Mouse (Mus musculus): ENCODE measurements around the gene Epha3. TPM values are rescaled to one million over a fixed set of nuclear protein-coding genes. Genes with fewer than 3 reads are reported as not detected.

Epha3 gene
- polyA plus RNA-seq, 1 experiment from 2014 or later, result 76.8 TPM

DNA sequence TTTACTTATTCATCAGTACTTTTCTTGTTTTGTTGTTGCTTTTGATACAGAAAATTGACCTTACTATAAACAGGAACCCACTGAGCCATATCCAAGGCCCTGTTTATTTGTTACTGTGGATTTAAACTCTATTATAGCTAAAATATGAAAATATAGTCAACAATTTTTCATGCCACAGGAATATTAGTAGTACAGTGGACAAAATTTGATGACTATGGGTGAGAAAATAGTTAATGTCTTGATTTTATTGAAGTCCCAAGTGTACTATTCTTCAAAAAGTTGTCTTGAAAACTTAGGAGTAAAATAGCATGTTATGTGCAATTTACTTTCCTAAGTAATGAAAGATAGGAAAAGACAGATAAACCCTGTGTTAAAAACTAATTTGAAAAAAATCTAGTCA is 217.4 kb downstream of the Epha3 start:
- Histone ChIP-seq H3K4me1 (replicated peaks; ENCODE audit: control insufficient read depth, insufficient read depth, low read length) (no peaks in the 10 kb centered on the region), H3K4me2 (ENCODE audit: low read length) (no peak overlapping the region), H3K4me3 (replicated peaks; ENCODE audit: low read length) (no peak overlapping the region), H3K36me3 (ENCODE audit: control insufficient read depth, insufficient read depth) (no peaks in the 10 kb centered on the region), H3K9me3 (ENCODE audit: control insufficient read depth, low read length) (no peaks in the 10 kb centered on the region), H3K27ac (ENCODE audit: low read length) (no peak overlapping the region), H3K27me3 (replicated peaks; ENCODE audit: control insufficient read depth, insufficient read depth, low read length) (no peaks in the 10 kb centered on the region), H3K9ac (replicated peaks; ENCODE audit: low read depth, low read length) (no peak overlapping the region)
- ATAC-seq, result no peak

DNA sequence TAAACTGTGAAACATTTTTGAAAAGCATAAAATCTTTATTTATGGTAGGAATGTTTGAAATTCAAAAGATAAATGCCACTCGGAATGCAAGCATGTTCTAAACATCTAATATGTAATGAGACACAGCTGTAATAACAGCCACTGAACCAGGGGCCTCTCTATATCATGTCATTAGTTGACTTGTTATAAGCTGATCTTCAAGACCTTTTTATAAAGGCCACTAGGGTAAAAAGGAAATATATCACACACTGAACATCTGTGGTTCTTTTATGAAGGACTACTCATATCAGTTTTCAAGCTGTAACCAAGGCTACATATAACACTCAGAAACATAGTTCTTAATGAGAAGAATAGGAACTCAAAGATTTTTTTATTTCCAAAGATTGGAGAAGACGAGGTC is 221.3 kb downstream of the Epha3 start:
- Histone ChIP-seq H3K4me3 (replicated peaks; ENCODE audit: low read length) (no peak overlapping the region), H3K9me3 (ENCODE audit: control insufficient read depth, low read length) (no peaks in the 10 kb centered on the region), H3K4me1 (replicated peaks; ENCODE audit: control insufficient read depth, insufficient read depth, low read length) (peaks cover 5% of the 10 kb centered on the region; the same call in 1 of the 2 replicates), H3K27me3 (replicated peaks; ENCODE audit: control insufficient read depth, insufficient read depth, low read length) (no peaks in the 10 kb centered on the region), H3K4me2 (ENCODE audit: low read length) (no peak overlapping the region), H3K9ac (replicated peaks; ENCODE audit: low read depth, low read length) (no peak overlapping the region), H3K36me3 (ENCODE audit: control insufficient read depth, insufficient read depth) (no peaks in the 10 kb centered on the region), H3K27ac (ENCODE audit: low read length) (no peak overlapping the region)
- WGBS, result 87% methylated on average over 2 of the region's 2 CpGs
- no peak for ATAC-seq

DNA sequence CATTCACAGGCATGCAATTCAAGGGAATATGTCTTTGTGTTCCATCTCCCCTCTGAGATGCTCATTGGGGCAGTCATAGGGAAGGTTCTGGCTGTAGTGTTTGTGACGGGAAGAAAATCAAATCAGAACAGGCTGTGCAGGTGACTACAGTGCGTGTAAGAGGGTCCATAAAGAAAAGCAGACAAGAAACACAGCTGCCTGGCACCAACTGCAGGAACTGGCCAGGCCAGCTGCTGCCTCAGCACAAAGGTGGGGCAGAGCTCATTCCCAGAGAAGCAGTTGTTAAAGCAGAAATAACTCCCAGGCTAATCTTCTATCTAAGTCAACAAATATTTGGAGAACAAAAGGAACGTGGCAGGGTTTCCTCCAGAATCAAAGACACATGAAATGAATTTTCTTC is 222.4 kb downstream of the Epha3 start:
- peaks cover 5% of the 10 kb centered on the region; the same call in 1 of the 2 replicates for H3K4me1 ChIP-seq (replicated peaks; ENCODE audit: control insufficient read depth, insufficient read depth, low read length)
- no peak overlapping the region for H3K4me2 ChIP-seq (ENCODE audit: low read length)
- H3K4me3 ChIP-seq (replicated peaks; ENCODE audit: low read length), result no peak overlapping the region
- H3K27me3 ChIP-seq (replicated peaks; ENCODE audit: control insufficient read depth, insufficient read depth, low read length), result no peaks in the 10 kb centered on the region
- H3K9me3 ChIP-seq (ENCODE audit: control insufficient read depth, low read length), result no peaks in the 10 kb centered on the region
- no peaks in the 10 kb centered on the region for H3K36me3 ChIP-seq (ENCODE audit: control insufficient read depth, insufficient read depth)
- no peak overlapping the region for H3K27ac ChIP-seq (ENCODE audit: low read length)
- H3K9ac ChIP-seq (replicated peaks; ENCODE audit: low read depth, low read length), result no peak overlapping the region
- WGBS, result 49% methylated on average over 3 of the region's 3 CpGs
- ATAC-seq, result no peak

DNA sequence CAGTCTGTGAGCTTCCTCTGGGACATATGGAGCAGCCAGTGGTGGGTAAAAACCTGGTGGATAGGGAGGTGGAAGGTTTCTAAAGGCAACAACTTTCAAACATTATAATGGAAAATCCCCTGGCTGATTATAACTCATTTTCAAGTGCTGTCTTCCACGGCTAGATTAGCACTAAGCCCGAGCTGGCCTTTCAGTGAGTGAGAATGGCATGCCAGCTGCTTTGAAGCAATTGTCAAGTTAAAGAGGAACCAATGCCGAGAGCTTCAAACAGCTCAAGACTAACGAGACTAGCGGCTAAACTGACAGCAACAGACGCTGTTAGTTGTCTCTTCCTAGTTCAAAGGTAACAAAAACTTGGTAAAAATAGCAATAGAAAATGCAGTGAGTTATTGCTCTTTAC is 225.3 kb downstream of the Epha3 start:
- H3K9me3 ChIP-seq (ENCODE audit: control insufficient read depth, low read length), result no peaks in the 10 kb centered on the region
- peaks cover 5% of the 10 kb centered on the region; the same call in 1 of the 2 replicates for H3K4me1 ChIP-seq (replicated peaks; ENCODE audit: control insufficient read depth, insufficient read depth, low read length)
- 11% methylated on average over 6 of the region's 6 CpGs for WGBS
- H3K4me3 ChIP-seq (replicated peaks; ENCODE audit: low read length), result no peak overlapping the region
- ATAC-seq, result no peak
- no peaks in the 10 kb centered on the region for H3K27me3 ChIP-seq (replicated peaks; ENCODE audit: control insufficient read depth, insufficient read depth, low read length)
- H3K36me3 ChIP-seq (ENCODE audit: control insufficient read depth, insufficient read depth), result no peaks in the 10 kb centered on the region
- H3K9ac ChIP-seq (replicated peaks; ENCODE audit: low read depth, low read length), result no peak overlapping the region
- H3K4me2 ChIP-seq (ENCODE audit: low read length), result no peak overlapping the region
- no peak overlapping the region for H3K27ac ChIP-seq (ENCODE audit: low read length)

DNA sequence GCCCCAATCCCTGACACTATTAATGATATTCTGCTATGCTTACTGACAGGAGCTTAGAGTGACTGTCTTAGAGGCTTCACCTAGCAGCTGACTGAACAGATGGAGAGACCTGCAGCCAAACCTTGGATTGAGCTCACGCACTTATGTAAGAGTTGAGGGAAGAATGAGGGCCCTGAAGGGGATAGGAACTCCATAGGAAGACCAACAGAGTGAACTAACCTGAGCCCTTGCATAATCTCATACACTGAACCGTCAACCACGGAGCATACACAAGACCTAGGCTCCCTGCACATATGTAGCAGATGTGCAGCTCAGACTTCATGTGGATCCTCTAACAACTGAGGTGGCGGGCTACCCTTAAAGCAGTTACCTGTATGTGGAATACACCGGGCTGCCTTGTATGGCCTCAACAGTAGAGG is 230.2 kb downstream of the Epha3 start:
- Histone ChIP-seq H3K27ac (ENCODE audit: low read length) (no peak overlapping the region), H3K9me3 (ENCODE audit: control insufficient read depth, low read length) (no peaks in the 10 kb centered on the region), H3K4me2 (ENCODE audit: low read length) (no peak overlapping the region), H3K4me3 (replicated peaks; ENCODE audit: low read length) (no peak overlapping the region), H3K27me3 (replicated peaks; ENCODE audit: control insufficient read depth, insufficient read depth, low read length) (no peaks in the 10 kb centered on the region), H3K9ac (replicated peaks; ENCODE audit: low read depth, low read length) (no peak overlapping the region), H3K4me1 (replicated peaks; ENCODE audit: control insufficient read depth, insufficient read depth, low read length) (peaks cover 3% of the 10 kb centered on the region; the same call in 1 of the 2 replicates), H3K36me3 (ENCODE audit: control insufficient read depth, insufficient read depth) (no peaks in the 10 kb centered on the region)
- peak; percentile 54; the same call in 1 of the 2 replicates for ATAC-seq
- WGBS, result 78% methylated on average over 5 of the region's 5 CpGs

DNA sequence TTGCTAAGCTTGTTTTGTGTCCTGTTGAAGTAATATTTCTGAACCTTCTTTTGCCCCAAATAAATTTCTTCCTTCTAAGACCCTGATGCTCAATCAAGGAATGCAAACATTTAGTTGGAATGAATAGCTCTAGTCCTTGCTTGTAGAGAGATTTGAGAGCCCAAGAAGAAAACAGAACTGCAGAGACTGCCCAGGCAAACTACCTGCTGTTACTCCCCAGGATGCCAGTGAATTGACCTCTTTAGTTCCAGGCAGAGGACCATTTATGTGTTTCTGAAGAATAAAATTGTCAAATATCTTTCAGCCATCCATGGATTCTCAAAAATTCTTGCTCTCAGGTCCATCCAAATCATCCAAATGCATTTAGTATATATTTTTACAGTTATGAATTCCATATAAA is 238.7 kb downstream of the Epha3 start:
- Histone ChIP-seq H3K4me1 (replicated peaks; ENCODE audit: control insufficient read depth, insufficient read depth, low read length) (no peaks in the 10 kb centered on the region), H3K27me3 (replicated peaks; ENCODE audit: control insufficient read depth, insufficient read depth, low read length) (no peaks in the 10 kb centered on the region), H3K27ac (ENCODE audit: low read length) (no peak overlapping the region), H3K4me3 (replicated peaks; ENCODE audit: low read length) (no peak overlapping the region), H3K9me3 (ENCODE audit: control insufficient read depth, low read length) (no peaks in the 10 kb centered on the region), H3K9ac (replicated peaks; ENCODE audit: low read depth, low read length) (no peak overlapping the region), H3K4me2 (ENCODE audit: low read length) (no peak overlapping the region), H3K36me3 (ENCODE audit: control insufficient read depth, insufficient read depth) (no peaks in the 10 kb centered on the region)
- ATAC-seq, result no peak

DNA sequence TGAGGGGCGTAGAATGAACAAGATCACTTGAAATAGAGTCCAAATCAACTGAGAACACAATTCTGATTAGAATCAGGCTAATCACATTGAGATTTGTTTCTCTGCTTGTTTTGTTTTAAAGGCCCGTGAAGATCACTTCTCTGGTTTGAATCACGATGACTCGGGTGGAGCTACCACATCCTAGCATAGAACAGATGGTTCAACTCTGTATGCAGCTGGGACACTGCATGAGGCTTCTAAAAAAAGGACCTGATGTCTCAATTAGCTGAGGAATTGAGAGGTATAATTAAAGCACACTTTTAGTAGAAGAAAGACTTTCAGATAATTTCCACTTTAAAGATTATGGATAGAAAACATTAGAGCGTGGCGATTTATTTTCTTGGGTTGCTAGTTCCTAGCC is 242.1 kb downstream of the Epha3 start:
- no peak overlapping the region for H3K27ac ChIP-seq (ENCODE audit: low read length)
- 35% methylated on average over 6 of the region's 6 CpGs for WGBS
- H3K4me2 ChIP-seq (ENCODE audit: low read length), result no peak overlapping the region
- H3K27me3 ChIP-seq (replicated peaks; ENCODE audit: control insufficient read depth, insufficient read depth, low read length), result no peaks in the 10 kb centered on the region
- no peak overlapping the region for H3K9ac ChIP-seq (replicated peaks; ENCODE audit: low read depth, low read length)
- H3K4me3 ChIP-seq (replicated peaks; ENCODE audit: low read length), result no peak overlapping the region
- H3K36me3 ChIP-seq (ENCODE audit: control insufficient read depth, insufficient read depth), result no peaks in the 10 kb centered on the region
- ATAC-seq, result no peak
- H3K4me1 ChIP-seq (replicated peaks; ENCODE audit: control insufficient read depth, insufficient read depth, low read length), result no peaks in the 10 kb centered on the region
- no peaks in the 10 kb centered on the region for H3K9me3 ChIP-seq (ENCODE audit: control insufficient read depth, low read length)

DNA sequence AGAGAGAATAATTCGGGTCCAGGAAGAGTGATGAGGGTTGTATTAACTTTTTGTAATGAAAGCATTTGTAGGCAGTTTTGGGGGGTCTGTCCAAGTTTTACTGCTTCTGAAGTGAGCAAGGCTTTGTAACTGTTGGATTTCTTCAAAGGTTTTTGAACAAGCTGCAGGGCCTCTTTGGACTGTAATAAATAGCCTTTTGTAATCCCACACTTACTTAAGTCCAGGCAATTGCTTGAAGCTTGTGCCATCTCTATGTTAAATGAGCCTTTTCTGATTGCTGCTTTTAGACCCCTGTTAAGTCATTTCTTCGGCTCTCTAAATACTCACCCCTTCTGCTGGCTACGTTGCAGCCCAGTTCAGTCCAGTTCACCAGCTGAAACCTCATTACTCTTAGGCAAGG is 248.6 kb downstream of the Epha3 start:
- Histone ChIP-seq H3K4me3 (replicated peaks; ENCODE audit: low read length) (no peak overlapping the region), H3K9me3 (ENCODE audit: control insufficient read depth, low read length) (no peaks in the 10 kb centered on the region), H3K4me2 (ENCODE audit: low read length) (no peak overlapping the region), H3K36me3 (ENCODE audit: control insufficient read depth, insufficient read depth) (no peaks in the 10 kb centered on the region), H3K9ac (replicated peaks; ENCODE audit: low read depth, low read length) (no peak overlapping the region), H3K27ac (ENCODE audit: low read length) (no peak overlapping the region), H3K4me1 (replicated peaks; ENCODE audit: control insufficient read depth, insufficient read depth, low read length) (no peaks in the 10 kb centered on the region), H3K27me3 (replicated peaks; ENCODE audit: control insufficient read depth, insufficient read depth, low read length) (no peaks in the 10 kb centered on the region)
- ATAC-seq, result no peak
- 6% methylated on average over 3 of the region's 3 CpGs for WGBS

DNA sequence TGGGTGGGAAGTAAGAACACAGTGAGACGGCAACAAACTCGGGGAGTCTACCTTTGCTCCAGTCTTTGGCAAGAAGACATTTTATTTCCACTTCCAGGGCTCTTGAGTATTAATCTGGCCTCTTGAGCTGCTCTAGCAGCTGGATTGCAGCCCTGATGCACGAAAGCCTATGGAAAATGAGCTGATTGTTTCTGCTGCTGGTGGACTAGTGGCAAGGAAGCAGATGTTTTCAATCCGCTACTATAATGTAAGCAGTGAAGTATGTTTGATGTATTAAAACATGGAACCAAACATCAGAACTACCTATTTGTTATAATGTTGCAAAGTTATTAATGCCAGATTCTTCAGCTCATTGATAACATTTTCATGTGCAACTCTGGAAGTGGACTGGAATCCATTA is 251.0 kb downstream of the Epha3 start:
- H3K4me3 ChIP-seq (replicated peaks; ENCODE audit: low read length), result no peak overlapping the region
- H3K4me2 ChIP-seq (ENCODE audit: low read length), result no peak overlapping the region
- no peak overlapping the region for H3K27ac ChIP-seq (ENCODE audit: low read length)
- no peaks in the 10 kb centered on the region for H3K27me3 ChIP-seq (replicated peaks; ENCODE audit: control insufficient read depth, insufficient read depth, low read length)
- no peak overlapping the region for H3K9ac ChIP-seq (replicated peaks; ENCODE audit: low read depth, low read length)
- no peaks in the 10 kb centered on the region for H3K4me1 ChIP-seq (replicated peaks; ENCODE audit: control insufficient read depth, insufficient read depth, low read length)
- WGBS, result 82% methylated on average over 4 of the region's 4 CpGs
- H3K36me3 ChIP-seq (ENCODE audit: control insufficient read depth, insufficient read depth), result peaks cover 2% of the 10 kb centered on the region; the same call in 1 of the 2 replicates
- ATAC-seq, result no peak
- no peaks in the 10 kb centered on the region for H3K9me3 ChIP-seq (ENCODE audit: control insufficient read depth, low read length)

DNA sequence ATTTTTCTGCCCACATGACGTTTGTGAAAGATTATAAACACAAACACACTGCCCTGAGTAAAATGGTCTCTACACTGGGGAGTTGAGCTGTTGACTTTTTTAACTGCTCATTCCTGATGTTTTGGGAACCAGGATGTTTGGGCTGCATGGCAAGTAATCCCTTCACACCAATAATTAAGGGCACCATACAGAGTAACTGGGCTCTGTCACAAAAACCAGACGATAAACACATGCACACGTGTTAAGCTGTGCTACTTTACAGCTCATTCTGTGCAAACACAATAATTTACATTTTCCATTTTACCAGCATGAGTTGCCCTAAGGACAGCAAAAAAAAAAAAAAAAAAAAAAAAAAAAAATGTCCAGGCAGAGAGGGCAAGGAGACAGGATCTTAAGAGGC is 263.7 kb downstream of the Epha3 start:
- Histone ChIP-seq H3K4me2 (ENCODE audit: low read length) (no peak overlapping the region), H3K27ac (ENCODE audit: low read length) (no peak overlapping the region), H3K36me3 (ENCODE audit: control insufficient read depth, insufficient read depth) (peaks cover 7% of the 10 kb centered on the region; the same call in 1 of the 2 replicates), H3K27me3 (replicated peaks; ENCODE audit: control insufficient read depth, insufficient read depth, low read length) (no peaks in the 10 kb centered on the region), H3K4me1 (replicated peaks; ENCODE audit: control insufficient read depth, insufficient read depth, low read length) (0 out of 2 replicates have a peak, but pooled peaks cover 2% of the 10 kb centered on the region), H3K4me3 (replicated peaks; ENCODE audit: low read length) (no peak overlapping the region), H3K9ac (replicated peaks; ENCODE audit: low read depth, low read length) (no peak overlapping the region), H3K9me3 (ENCODE audit: control insufficient read depth, low read length) (no peaks in the 10 kb centered on the region)
- peak; percentile 63 for ATAC-seq
- 21% methylated on average over 3 of the region's 3 CpGs for WGBS
